Comparison of ENCODE assay signal across 7 mouse cellular contexts in the genomic region with DNA sequence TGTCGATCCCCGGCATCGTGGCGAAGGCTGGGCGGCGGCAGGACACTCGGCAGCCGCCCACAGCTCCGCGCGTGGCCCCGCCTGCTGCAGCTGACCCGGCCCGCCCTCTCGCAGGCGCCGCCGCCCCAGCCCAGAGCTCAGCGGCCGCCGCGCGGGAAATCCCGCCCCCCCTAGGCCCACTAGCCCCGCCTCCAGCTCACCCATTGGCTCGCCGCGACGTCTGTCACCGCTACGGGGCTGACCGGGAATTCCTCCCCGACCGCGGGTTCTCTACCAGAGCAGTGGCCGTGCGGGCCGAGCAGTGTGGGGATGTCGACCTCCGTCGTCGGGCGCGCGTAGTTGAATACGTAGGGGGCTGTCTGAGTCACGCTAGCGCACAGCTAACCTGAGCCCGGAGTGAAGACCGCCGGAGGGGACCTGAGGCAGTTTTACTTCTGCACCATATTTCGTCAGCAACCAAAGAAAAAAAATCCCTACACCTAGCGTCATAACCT. TPM values are rescaled to one million over a fixed set of nuclear protein-coding genes. Genes with fewer than 3 reads are reported as not detected.
DNase-seq lines count a peak whose midpoint lies in the region; ATAC-seq lines count a peak whose summit lies in the region.

No protein-coding gene starts in this region.

- under 1% methylated on average over 47 of the region's 53 CpGs for WGBS in intestine, embryonic 15.5 days
- under 1% methylated on average over 43 of the region's 53 CpGs for WGBS in midbrain, embryonic 11.5 days

- H3K4me2 ChIP-seq in intestine, embryonic 15.5 days (replicated peaks), result peak overlapping the region; percentile 65
- H3K4me2 ChIP-seq in midbrain, embryonic 11.5 days, result peak overlapping the region; percentile 58

- peak overlapping the region; percentile 90 for H3K27ac ChIP-seq in intestine, embryonic 15.5 days
- peak overlapping the region; percentile 76 for H3K27ac ChIP-seq in midbrain, embryonic 11.5 days (ENCODE audit: low read depth, low read length)

- H3K9me3 ChIP-seq in intestine, embryonic 15.5 days, result no peaks in the 10 kb centered on the region
- H3K9me3 ChIP-seq in midbrain, embryonic 11.5 days (ENCODE audit: control insufficient read depth, low read length), result no peaks in the 10 kb centered on the region

- peak overlapping the region; percentile 95 for H3K4me3 ChIP-seq in intestine, embryonic 15.5 days (replicated peaks)
- peak overlapping the region; percentile 87 for H3K4me3 ChIP-seq in midbrain, embryonic 11.5 days (ENCODE audit: low read depth, low read length)

- peak; percentile 98 for DNase-seq in adrenal gland, adult 2 months
- DNase-seq in embryo, embryonic 11.5 days (ENCODE audit: low read depth, low spot score), result peak; percentile 89
- DNase-seq in gastrocnemius, postnatal 36 days, result peak; percentile 95 to 98
- peak; percentile 96 for DNase-seq in left cerebral cortex, postnatal 36 days (ENCODE audit: low spot score in 2 of 2)
- DNase-seq in midbrain, embryonic 11.5 days (ENCODE audit: low spot score, missing footprints), result peak; percentile 100
- peak; percentile 94 for DNase-seq in skeletal muscle tissue, adult 2 months (ENCODE audit: low read depth, low spot score)

- peak; percentile 99 for ATAC-seq in intestine, embryonic 15.5 days
- peak; percentile 98 for ATAC-seq in midbrain, embryonic 11.5 days (ENCODE audit: low FRiP score)

- no peaks in the 10 kb centered on the region for H3K27me3 ChIP-seq in intestine, embryonic 15.5 days (replicated peaks)
- no peaks in the 10 kb centered on the region for H3K27me3 ChIP-seq in midbrain, embryonic 11.5 days (ENCODE audit: control insufficient read depth, insufficient read depth, low read length)

- intact Hi-C loops in gastrocnemius, postnatal 36 days (cut with DNase I), result no loop called here
- intact Hi-C loops in left cerebral cortex, postnatal 36 days (cut with DNase I), result loop anchor here (5.0 to 10.0 kb wide), 3 partner anchors 62 to 454 kb away; a partner anchor contains a TSS

- 0 out of 2 replicates have a peak, but pooled peaks cover 4% of the 10 kb centered on the region for H3K4me1 ChIP-seq in intestine, embryonic 15.5 days (replicated peaks)
- peaks cover 4% of the 10 kb centered on the region; the same call in 1 of the 2 replicates for H3K4me1 ChIP-seq in midbrain, embryonic 11.5 days (ENCODE audit: control insufficient read depth, insufficient read depth, low read length)

- no peaks in the 10 kb centered on the region for H3K36me3 ChIP-seq in intestine, embryonic 15.5 days
- no peaks in the 10 kb centered on the region for H3K36me3 ChIP-seq in midbrain, embryonic 11.5 days (ENCODE audit: control insufficient read depth, insufficient read depth, low read length)

- peak overlapping the region; percentile 94 for H3K9ac ChIP-seq in intestine, embryonic 15.5 days
- H3K9ac ChIP-seq in midbrain, embryonic 11.5 days (ENCODE audit: low read length), result peak overlapping the region; percentile 78

RNA-seq across cellular contexts. Expression of a gene that starts 0.5 kb away (rescaled TPM):
- total RNA-seq in adrenal gland, adult 2 months (2021), result 10 to 100 TPM; 38.7 to 49.6 TPM
- polyA plus RNA-seq in adrenal gland, adult 2 months (2012; rRNA removed), result 2.6 TPM in 2 replicates
- 10 to 100 TPM; 14.4 to 14.6 TPM for total RNA-seq in gastrocnemius, postnatal 36 days (2021)
- 27.2 and 32.9 TPM in 2 replicates for polyA plus RNA-seq in intestine, embryonic 15.5 days (2015; fragmentation: Nextera tagmentation; extraction: Ambion mirVana)
- total RNA-seq in left cerebral cortex, postnatal 36 days (2021), result 10 to 100 TPM; 54.7 to 63.5 TPM
- 35.5 and 38.5 TPM in 2 replicates for polyA plus RNA-seq in midbrain, embryonic 11.5 days (2014; fragmentation: Nextera tagmentation; extraction: Ambion mirVana)

RNA-seq across cellular contexts. Expression of a gene that starts 23.7 kb away (rescaled TPM):
- not detected for total RNA-seq in adrenal gland, adult 2 months (2021)
- not detected in 2 replicates for polyA plus RNA-seq in adrenal gland, adult 2 months (2012; rRNA removed)
- total RNA-seq in gastrocnemius, postnatal 36 days (2021), result not detected
- 0.34 and 0.35 TPM in 2 replicates for polyA plus RNA-seq in intestine, embryonic 15.5 days (2015; fragmentation: Nextera tagmentation; extraction: Ambion mirVana)
- total RNA-seq in left cerebral cortex, postnatal 36 days (2021), result not detected
- 0.39 TPM in 1 of 2 replicates, not detected in the other for polyA plus RNA-seq in midbrain, embryonic 11.5 days (2014; fragmentation: Nextera tagmentation; extraction: Ambion mirVana)

Comparison
In these comparisons a context has a peak if more than half of its experiments do, and no peak if none do; other contexts are left out.
1. Peak in every context shown above with its lines: DNase-seq, ATAC-seq, H3K4me3 ChIP-seq and H3K27ac ChIP-seq.